Mouse (Mus musculus) T-cell, adult 2 months (primary cell): ENCODE results near the gene Aipl1.

Source experiments
- DNase-seq: peaks from one replicate; pipeline ENCODE4 v3.0.0; 2022; ENCODE audit warnings: low spot score

The Aipl1 gene

DNA sequence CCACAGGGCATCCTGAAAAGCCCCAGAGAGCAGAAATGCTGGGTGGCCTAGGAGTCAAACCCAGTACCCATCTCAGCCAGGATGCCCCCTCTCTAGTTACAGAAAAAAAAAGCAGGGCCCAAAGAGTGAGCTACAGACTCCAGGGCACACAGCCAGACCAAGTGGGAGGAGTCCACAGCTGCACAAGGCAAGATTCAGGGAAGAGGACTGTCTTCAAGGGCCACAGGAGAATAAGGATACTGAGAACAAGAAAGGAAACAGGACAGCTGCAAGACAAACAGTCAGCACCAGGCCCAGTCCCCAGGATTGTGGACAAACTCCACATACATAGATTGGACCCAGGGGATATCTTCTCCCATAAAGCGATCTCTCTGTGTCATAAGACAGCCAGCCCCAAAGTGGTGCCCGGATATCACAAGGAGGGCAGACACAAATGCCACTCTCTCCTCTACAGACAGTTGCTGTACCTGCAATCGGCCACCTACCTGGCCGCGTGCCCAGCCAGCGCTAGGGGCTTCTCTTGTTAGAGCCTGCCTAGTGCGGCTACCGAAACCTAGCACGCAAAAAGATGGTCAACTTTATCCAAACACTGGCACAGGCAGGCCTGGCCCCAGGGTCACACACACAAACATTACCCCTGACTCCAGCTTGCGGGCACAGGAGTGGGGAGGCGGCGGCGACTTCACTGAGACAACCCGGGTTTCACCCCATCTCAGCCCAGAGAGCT is 13.0 kb upstream of the Aipl1 start:
- DNase-seq: no peak

DNA sequence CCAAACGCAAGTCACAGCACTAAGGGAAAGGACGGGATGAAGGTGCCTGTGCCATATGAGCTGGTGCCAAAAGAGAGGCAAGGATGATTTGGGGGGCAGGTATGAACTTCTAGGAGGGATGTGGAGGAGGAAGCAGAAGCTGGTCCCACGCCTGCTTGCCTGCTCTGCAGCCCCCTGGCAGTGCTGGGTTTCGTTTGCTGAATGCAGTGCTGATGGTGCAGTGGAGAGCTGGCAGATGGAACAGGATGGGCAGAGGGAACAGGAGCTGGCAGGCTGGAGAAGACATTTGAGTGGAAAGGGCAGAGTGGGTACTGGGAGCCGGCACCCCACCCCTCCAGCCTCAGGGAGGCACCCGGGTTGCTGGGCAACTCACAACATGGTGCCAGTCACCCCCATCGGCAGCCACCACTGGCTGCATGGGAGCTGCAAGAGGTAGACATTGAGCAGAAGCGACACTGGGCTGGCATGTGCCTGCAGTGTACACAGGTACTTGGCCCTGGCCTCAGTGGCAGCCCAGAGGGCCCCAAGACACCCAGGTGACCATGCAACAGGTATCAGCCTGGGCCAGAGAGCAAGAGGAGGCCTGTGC is 12.0 kb upstream of the Aipl1 start:
- DNase-seq: no peak

DNA sequence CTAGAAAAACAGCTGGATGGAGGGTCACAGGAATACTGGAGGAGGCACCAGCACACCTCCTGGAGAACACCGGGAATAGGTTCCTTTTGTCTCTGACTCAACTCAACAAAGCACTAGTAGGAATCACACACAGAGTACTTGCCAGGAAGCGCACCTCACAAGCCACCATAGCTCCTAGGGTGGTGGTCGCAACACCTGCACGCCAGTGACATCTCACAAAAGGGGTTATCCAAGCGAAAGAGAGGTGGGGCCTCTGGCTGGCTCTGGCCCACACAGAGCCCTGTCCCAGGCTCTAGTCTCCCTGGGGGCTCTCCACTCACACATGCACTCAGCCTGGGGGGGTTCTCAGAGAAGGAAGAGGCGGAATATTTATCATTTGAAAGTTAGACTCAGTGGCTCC is 11.4 kb upstream of the Aipl1 start:
- no peak for DNase-seq

DNA sequence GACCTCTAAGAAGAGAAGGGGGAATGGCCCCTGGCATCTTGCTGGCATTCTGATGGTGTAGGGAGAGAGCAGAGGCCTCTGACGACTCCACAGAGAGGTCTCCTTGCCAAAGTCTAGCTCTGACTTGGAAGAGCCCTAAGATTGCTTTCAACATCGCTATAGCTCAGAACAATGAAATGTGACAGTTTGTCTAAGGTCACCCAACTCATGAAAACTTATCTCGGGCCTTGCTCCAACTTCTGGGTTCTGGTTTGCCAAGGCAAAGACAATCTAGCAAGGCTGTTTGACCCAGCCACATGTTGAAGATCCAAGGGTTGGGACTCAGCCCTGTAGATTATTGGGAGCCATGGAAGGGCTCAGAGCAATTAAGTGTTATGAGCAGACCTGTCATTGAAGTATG is 6.9 kb upstream of the Aipl1 start:
- DNase-seq: no peak

DNA sequence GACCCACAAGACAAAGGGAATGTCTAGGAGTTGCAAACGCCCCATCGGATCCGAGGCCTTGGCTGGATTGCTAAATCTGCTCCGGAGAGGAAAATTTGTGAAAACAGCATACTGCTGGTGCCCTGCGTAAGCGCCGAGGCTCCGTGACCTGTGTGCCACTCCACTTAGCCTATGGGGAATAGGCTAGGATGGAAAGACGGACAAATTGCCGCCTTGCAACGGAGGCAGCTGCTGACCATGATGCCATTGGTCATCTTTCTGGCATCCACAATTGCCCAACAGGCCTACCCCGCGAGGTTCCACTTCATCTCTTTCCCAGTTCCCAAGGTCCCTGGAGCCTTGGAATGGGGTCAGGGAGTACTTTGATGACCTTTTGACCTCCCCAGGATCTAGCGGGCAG is 5.3 kb upstream of the Aipl1 start:
- DNase-seq: no peak

DNA sequence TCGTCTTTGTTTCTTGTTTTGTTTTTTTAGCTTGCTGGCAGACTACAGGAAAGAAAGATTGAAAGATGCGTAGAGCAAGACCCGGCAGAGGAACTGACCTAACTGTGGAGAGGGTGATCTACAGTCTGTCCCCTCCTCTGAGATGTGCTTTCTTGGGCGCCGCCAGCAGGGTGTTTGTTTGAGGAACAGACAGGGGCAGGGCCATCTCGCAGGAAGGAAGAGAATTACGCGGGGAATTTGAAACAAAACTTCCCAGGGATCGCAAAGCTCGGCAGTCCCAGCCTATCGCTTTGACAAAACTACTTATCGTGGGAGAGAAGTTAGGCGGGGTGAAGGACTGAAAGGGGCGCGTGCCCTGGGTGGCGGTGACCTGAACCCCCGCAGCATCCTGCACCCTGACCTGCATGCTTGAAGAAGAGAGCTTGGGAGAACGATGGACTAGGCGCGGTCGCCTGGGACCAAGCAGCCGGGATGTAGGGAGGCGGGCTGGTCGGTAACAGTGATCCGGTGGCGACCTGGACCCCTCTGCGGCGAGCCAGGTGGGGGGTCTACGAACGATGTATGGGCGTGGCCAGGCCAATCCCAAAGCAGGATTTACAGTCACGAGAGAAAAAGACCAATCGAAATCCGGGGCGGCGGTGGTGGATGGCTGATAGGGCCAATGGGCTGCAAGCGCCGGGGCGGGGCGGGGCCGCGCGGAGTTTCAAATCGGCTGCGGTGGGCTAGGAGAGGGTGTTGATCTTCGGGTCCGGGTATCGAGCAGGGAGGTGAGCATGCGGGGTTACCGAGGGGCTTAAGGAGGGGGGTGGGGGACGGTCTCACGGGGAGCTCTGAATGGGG is 4.7 kb upstream of the Aipl1 start, which contains the start of gene Pimreg:
Gene Pimreg, plus strand, starts transcription at position 265 of the 840 bp plus-strand sequence.
- peak; percentile 68 for DNase-seq

DNA sequence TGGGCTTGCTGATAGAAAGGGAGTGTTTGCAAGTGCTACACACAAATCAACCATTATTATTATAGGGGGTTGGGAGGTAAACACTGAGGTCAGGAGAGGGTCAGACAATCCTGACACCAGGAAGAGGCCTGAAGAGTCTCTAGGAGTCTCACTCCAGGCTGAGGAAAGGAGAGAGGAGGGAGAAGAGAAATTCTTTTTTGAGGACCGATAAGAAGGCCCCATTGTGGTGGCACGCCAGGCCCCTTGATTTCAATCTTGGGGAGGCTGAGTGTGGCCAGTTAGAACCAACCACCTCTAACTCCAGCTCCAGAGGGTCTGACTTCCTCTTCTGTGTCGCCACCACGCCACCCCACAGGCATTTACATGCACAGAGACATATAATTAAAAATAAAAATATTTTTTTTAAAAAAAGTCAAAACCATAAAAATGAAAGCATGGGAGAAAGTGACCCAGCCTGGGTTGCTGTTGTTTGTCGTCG is 4.0 kb upstream of the Aipl1 start:
- no peak for DNase-seq

DNA sequence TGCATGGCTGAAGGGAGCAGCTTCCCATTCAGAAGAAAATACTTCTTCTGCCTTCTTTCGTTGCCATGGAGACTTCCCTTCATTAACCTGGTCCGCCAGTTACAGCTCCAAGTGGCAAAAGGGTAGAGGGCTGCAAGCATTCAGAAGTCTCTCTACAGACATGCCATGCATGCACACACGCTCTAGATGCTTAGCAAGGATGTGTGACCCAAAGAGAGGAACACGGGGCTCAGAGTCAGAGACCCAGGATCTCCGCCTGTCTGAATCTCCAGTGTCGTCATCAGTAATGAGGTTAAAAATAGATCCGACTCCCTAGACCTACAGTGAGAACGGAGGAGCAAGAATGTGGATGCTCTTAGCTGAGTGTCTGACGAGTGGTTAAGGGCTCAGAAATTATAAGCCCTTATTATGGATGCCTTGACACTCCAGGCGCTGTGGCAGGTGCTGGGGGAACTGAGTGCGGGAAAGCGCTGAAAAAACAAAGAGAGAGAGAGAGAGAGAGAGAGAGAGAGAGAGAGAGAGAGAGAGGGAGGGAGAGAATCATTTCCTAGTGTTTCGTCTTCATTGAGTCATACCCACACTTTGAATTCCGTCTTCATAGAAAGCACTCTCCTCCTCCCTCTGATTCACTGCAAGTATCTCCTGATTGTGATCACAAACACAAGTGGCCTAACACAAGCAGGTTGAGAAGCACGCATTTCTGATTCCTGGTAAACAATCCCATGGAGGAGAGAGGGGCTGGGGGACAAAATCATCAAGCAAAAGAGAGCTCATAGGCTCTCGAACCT is 2.5 kb upstream of the Aipl1 start:
- no peak for DNase-seq

DNA sequence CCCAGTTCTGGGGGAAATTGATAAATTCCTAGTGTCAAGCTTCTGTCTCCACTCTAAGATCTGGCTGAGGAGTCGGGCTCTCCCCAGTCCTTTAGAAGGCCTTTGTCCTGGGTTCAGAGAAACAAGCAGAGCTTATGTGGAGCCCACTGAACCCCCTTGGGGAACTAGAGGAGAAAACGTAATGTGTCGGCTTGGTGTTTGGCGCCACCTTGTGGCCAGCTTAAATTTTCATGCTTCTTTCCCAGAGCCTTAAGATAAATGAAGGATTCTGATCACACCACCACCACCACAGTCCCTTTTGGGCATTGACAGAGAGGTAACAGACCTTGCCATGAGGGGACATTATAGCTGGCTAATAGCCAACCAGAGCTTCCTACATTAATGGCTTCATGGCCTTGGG is 687 bp upstream of the Aipl1 start:
- peak; percentile 47 for DNase-seq

DNA sequence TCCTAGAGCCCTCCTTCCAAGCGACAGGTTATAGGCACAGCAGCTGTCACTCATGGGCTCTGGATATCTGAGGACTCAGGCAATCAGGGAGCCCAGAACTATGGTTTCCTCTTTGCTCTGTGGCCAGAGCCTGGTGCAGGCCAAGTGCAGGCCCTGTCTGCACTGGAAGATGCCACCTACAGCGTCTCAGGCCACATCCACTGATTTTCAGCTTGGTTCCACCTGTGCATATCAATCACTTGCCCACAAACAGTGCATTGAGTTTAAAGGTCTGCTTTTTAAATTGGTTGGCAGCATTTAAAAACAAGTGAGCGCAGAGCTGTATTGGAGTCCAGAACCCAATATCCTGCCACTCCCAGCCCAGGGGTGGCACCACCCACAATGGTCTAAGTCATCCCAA is 4.7 kb downstream of the Aipl1 start:
- no peak for DNase-seq

DNA sequence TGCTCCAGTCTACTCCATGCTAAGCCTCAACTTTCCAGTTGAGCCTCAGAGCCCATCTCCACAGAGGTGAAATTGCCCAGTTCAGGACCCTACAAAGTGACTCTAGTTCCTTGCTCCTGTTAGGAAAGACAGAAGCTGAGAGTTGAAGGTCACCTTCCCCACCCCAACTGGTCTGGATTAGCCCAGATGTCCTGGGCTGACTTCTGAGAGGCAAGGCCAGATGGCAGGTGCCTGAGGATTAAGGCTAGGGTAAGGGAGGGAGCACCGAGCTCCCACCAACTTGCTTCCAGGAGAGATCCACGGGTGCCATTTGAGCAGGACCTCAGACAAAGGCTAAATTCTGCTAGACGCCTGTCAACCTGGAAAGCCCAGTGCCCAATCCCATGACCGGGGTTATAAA is 5.2 kb downstream of the Aipl1 start:
- no peak for DNase-seq

DNA sequence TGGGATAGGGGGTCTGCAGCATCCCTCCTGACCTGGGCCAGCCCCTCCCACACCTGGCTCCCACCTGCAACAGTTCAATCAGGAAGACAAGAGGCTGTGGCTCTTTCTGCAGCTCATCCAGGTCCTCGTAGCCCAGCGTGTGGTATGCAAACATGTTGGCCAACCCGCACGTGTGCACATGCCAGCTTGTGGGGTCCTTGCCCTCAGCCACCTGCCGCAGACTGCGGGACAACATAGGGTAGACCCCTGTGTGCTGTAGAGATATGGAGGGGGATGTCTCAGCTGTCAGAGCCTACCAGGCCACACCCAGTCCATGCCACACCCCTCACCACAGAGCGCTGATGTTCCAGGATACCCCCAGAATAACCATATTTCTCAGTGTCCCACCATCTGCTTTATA is 6.0 kb downstream of the Aipl1 start:
- DNase-seq: no peak

DNA sequence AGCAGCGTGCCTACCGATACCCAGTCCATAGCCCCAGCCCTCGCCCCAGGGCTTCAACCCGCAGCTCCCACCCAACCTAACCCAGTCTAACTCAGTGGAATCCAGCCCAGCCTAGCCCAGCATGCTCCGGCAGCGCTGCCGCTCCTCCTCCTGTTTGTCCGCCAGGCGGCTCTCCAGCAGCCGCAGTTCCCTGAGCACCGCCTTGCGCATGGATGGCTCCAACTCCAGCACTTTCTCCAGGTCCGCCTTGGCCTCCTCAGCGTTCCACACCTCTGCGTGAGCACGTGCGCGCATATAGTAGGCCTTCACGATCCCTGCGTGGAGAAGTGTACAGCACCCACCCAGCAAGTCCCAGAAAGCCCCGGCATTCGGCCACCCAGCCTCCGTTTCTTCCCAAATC is 8.2 kb downstream of the Aipl1 start:
- no peak for DNase-seq

DNA sequence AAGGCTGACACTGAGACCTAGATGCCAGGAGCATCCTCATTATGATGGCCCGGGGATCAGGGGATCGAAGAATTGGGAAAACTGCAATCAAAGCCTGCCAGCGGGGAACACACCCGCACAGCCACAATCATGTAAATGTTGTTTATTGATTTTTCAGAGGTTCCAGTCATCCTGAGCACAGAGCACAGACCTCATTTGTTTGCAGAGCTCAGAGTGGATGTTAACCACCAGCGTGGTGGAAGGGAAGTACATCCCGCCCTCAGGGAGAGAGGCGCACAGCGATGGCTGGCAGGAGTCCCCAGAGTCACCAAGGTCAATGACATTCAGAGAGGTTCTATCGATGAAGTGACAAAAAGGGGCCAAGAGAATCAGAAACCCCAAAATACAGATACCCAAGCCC is 9.5 kb downstream of the Aipl1 start:
- DNase-seq: no peak

DNA sequence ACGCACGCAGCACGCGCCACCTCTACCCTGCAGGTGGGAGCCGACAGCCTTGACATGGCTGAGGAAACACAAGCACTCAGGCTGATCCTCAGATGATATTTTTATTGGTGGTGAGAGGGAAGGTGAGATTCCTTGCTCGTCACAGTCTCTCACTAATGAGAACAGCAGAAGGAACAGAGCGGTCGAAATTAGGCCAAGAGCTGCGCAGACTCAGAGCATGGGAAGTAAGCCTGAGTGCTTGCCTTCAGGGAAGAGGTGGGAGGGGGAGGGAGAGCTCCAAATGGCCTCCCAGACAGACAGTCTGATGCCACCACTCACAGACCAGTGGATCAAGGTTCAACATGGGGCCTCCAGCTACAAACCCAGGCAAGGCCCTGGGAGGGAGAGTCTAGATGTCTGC is 10.8 kb downstream of the Aipl1 start:
- DNase-seq: no peak

DNA sequence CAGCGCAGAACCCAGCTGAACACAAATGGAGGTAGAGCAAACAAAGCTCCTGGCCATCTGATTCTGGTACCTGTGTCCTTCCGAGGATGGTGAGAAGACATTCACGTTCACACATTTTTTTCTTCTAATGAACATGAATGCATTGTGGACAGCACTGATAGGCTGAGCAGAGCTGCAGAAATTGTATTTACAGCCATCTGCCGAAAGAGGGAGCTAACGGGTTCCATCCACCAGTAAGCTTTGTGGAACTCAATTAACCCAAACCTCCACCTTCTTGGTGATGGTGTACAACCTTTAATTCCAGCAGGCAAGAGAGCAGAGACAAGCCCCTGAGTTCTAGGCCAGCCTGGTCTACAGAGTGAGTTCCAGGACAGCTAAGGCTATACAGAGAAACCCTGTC is 11.5 kb downstream of the Aipl1 start:
- DNase-seq: no peak

DNA sequence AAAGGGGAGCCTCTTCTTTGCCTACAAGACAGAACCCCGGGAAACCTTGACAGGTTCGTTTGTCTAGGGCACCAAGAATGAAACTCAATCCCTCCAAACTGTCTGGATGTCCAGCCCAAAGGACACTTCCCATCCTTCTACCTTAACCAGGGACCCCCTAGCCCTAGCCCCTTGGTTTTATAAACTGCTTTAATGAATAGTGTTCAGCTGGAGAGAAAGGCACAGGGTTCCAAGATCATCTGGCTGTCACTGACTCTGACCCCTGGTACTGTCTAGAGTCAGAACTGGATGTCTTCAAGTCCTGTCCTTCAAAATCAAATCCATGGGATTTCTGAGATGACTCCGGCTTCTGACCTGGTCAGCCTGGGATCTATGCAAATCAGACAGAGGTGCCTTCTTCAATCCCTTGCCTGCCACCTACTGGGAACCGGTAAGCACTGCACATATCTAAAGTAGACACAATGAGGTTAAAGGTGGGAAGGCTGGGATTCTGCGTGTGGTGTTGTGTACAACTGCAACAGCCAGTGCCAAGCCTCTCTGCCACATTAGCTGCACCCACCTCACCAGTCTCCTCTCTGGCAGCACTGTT is 13.0 kb downstream of the Aipl1 start:
- DNase-seq: peak; percentile 29

DNA sequence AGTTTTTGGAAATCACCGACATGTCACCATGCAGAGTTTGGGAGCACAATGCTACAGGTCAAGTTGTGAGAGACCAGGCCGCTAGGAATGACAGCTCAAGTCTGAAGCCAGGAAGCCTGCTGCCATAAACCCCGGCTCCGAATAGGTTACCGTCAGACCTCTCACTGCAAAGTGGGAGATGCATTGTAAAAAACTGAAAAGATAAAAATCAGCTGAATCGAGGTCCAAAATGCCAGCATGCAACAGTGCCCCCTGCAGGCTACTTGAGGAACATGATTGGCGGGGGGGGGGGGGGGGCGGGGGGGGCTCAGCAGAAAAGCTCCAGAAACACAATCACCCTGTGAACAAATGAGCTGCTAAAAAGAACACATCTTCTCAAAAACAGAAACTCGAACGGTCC is 13.7 kb downstream of the Aipl1 start:
- DNase-seq: no peak

DNA sequence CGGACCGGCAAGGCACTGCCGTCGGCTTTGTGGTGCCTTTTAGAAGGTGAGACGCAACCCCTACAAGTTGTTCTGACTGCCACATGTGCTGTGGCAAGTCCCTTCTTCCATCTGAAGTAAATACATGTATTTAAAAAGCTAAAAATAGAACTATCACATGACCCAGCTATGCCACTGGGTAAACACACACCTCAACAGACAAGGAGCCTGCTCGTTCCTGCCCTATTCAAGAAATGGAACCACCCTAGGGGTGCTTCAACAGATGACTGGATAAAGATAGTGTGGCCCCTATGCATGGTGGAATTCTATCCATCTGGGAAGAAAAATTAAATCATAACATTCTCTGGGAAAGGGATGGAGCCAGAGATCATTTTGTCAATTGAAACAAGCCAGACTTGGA is 14.5 kb downstream of the Aipl1 start:
- DNase-seq: no peak

DNA sequence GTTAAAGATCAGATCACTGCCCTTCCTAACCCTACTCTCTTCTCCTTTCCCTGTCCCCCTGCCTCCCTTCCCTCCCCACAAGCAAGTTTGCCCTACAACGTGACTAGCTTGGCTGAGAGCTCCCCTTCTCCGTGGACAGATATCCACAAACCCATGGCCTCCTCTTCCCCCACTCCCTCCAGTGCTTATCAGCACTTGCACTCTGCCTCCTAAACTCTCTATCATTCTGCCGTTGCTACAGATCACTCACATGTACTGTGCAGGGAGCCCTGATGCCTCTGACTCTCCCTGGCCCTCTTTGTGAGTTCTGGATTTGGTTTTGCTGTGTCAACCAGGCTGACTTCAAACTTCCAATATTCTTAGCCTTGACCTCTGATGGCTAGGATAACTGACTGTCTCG is 16.3 kb downstream of the Aipl1 start:
- DNase-seq: no peak

DNA sequence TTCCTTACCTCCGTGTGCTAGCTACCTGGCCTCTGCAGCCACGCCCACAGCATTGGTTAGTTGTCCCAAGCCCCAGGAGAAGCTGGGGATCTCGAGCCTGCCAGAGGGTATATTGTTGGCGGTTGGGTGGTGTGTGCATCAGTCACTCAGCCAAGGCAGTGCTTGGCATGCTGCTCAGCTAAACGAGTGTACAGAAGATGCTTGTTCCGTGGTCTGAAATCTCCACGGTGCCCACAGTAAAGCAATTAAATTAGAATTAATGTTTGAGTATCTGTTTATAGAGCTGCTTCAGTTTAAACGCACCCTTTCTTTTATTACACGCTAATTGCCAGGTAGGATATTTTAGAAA is 20.1 kb downstream of the Aipl1 start:
- no peak for DNase-seq
